Mouse (Mus musculus) ES-E14 (cell line): Measurements from ENCODE around the gene Cyth4.

Experiments used
- ZC3H11A ChIP-seq: IDR thresholded peaks from 2 replicates; pipeline ENCODE4 v1.6.1; 2012; ENCODE audit warnings: low read depth, mild to moderate bottlenecking, inconsistent platforms, low read length, borderline replicate concordance
- ZNF384 ChIP-seq: IDR thresholded peaks from 2 replicates; pipeline ENCODE4 v1.6.1; 2012; ENCODE audit warnings: low read depth, low read length, inconsistent platforms

DNA sequence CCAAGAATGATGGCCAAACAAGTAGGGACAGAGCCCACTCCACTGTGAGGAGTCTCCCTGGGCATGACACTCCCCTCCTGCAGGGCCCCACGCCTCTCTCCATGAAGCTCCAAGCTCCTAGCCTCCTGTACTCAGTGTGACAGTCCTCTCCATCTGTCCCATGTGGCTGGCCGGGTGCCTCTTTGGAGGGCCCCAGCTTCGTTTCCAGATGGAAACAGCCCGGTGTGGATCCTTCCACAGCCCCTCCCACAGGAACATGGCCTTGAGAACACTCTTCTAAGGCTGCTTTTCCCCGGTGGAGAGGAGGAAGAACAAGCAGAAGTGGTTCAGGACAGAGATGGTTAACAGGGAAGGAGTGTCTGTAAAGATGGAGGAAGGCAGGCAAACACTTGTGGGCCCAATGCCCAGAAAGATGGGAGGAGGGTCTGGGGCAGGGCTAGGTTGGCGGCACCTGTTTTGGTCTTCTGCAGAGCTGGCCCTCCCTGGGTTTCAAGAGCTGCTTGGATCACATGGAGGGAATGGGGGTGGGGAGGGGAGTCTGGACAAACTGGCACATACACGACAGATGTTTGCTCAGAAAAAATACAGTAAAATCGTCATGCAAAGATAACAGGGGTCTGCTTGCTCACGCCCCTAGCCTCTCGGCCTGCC is 72.5 kb downstream of the Cyth4 start:
- no peak for TF ChIP-seq ZC3H11A
- TF ChIP-seq ZNF384: no peak
